Mouse (Mus musculus) cerebral cortex, adult 2 months (tissue): ENCODE measurements around the gene Ccdc6.

ENCODE experiments used
- WGBS: fragments of 180-500 bp; shearing (Covaris S2); methylation state at CpG from one replicate; pipeline ENCODE4 v1.1.7; 2018; 5-methylcytosine and 5-hydroxymethylcytosine counted together

Gene Ccdc6

GRCm38 (mm10) chr10:70093782-70094181 is 3.1 kb upstream of the Ccdc6 start:
- 69% methylated on average over 1 of the region's 1 CpGs for WGBS

- WGBS = under 1% methylated on average over 14 of the region's 14 CpGs
Measured at GRCm38 (mm10) chr10:70095031-70095470, 1.9 kb upstream of the Ccdc6 start.

GRCm38 (mm10) chr10:70095506-70096270 is 1.2 kb upstream of the Ccdc6 start:
- 33% methylated on average over 13 of the region's 13 CpGs for WGBS

GRCm38 (mm10) chr10:70097291-70097901 is 475 bp downstream of the Ccdc6 start:
- WGBS = 1% methylated on average over 58 of the region's 58 CpGs

GRCm38 (mm10) chr10:70097911-70098569 is 1.1 kb downstream of the Ccdc6 start:
- WGBS = under 1% methylated on average over 29 of the region's 29 CpGs

- 13% methylated on average over 6 of the region's 6 CpGs for WGBS
Measured at GRCm38 (mm10) chr10:70098626-70099025, 1.7 kb downstream of the Ccdc6 start.

- WGBS = 33% methylated on average over 8 of the region's 8 CpGs
Measured at GRCm38 (mm10) chr10:70099052-70099451, 2.1 kb downstream of the Ccdc6 start.

- 92% methylated on average over 4 of the region's 4 CpGs for WGBS
Measured at GRCm38 (mm10) chr10:70102086-70102485, 5.2 kb downstream of the Ccdc6 start.

GRCm38 (mm10) chr10:70108016-70108415 is 11.1 kb downstream of the Ccdc6 start:
- 70% methylated on average over 13 of the region's 13 CpGs for WGBS

- WGBS = 82% methylated on average over 5 of the region's 5 CpGs
Measured at GRCm38 (mm10) chr10:70109974-70110373, 13.1 kb downstream of the Ccdc6 start.

- 77% methylated on average over 7 of the region's 7 CpGs for WGBS
Measured at GRCm38 (mm10) chr10:70110815-70111214, 13.9 kb downstream of the Ccdc6 start.

- WGBS = 96% methylated on average over 6 of the region's 6 CpGs
Measured at GRCm38 (mm10) chr10:70111643-70112042, 14.7 kb downstream of the Ccdc6 start.

- 83% methylated on average over 8 of the region's 8 CpGs for WGBS
Measured at GRCm38 (mm10) chr10:70114048-70114635, 17.2 kb downstream of the Ccdc6 start.

GRCm38 (mm10) chr10:70116454-70116853 is 19.5 kb downstream of the Ccdc6 start:
- WGBS = 88% methylated on average over 7 of the region's 7 CpGs

- WGBS = 68% methylated on average over 9 of the region's 9 CpGs
Measured at GRCm38 (mm10) chr10:70119451-70119850, 22.5 kb downstream of the Ccdc6 start.

GRCm38 (mm10) chr10:70119851-70120370 is 23.0 kb downstream of the Ccdc6 start:
- 75% methylated on average over 9 of the region's 9 CpGs for WGBS

- WGBS = 50% methylated on average over 17 of the region's 17 CpGs
Measured at GRCm38 (mm10) chr10:70120671-70121405, 23.9 kb downstream of the Ccdc6 start.

- WGBS = 83% methylated on average over 8 of the region's 8 CpGs
Measured at GRCm38 (mm10) chr10:70121406-70121695, 24.4 kb downstream of the Ccdc6 start.

- 84% methylated on average over 2 of the region's 2 CpGs for WGBS
Measured at GRCm38 (mm10) chr10:70123454-70123853, 26.5 kb downstream of the Ccdc6 start.

GRCm38 (mm10) chr10:70125491-70125890 is 28.6 kb downstream of the Ccdc6 start:
- 72% methylated on average over 7 of the region's 7 CpGs for WGBS

GRCm38 (mm10) chr10:70127273-70127672 is 30.4 kb downstream of the Ccdc6 start:
- WGBS = 82% methylated on average over 8 of the region's 8 CpGs

- WGBS = 77% methylated on average over 8 of the region's 8 CpGs
Measured at GRCm38 (mm10) chr10:70128408-70128807, 31.5 kb downstream of the Ccdc6 start.
